Mouse (Mus musculus): ENCODE measurements around the gene Magi2. TPM values are rescaled to one million over a fixed set of nuclear protein-coding genes. Genes with fewer than 3 reads are reported as not detected.
"Not testable (repeated sequence)": the region's sequence is repeated elsewhere in the genome, so short reads cannot be mapped to it uniquely, and the experiment has no call there.

Magi2 gene
- polyA plus RNA-seq, 1 experiment from 2014 or later = 6.1 TPM

- H3K4me3 ChIP-seq (ENCODE audit: low read depth, low read length) = no peak overlapping the region
- H3K27me3 ChIP-seq (ENCODE audit: control insufficient read depth, insufficient read depth, low read length) = no peaks in the 10 kb centered on the region
- 74% methylated on average over 6 of the region's 6 CpGs for WGBS
- H3K4me2 ChIP-seq (ENCODE audit: low read depth) = no peak overlapping the region
- no peak overlapping the region for H3K9ac ChIP-seq (ENCODE audit: low read length)
- H3K4me1 ChIP-seq (ENCODE audit: control insufficient read depth, insufficient read depth, low read length) = no peaks in the 10 kb centered on the region
- H3K9me3 ChIP-seq (ENCODE audit: control insufficient read depth, low read length) = no peaks in the 10 kb centered on the region
- no peak for ATAC-seq (ENCODE audit: insufficient read depth, low FRiP score, low TSS enrichment)
- no peak overlapping the region for H3K27ac ChIP-seq (ENCODE audit: low read depth, low read length)
- no peaks in the 10 kb centered on the region for H3K36me3 ChIP-seq (ENCODE audit: control insufficient read depth, insufficient read depth, low read length)
- DNase-seq (ENCODE audit: low spot score) = no peak
These were observed 1282.8 kb downstream of the Magi2 start for GRCm38 (mm10) chr5:20509606-20510005.

GRCm38 (mm10) chr5:20512377-20513126, 1285.7 kb downstream of the Magi2 start:
- no peak overlapping the region for H3K4me3 ChIP-seq (ENCODE audit: low read depth, low read length)
- H3K4me1 ChIP-seq (ENCODE audit: control insufficient read depth, insufficient read depth, low read length) = no peaks in the 10 kb centered on the region
- H3K4me2 ChIP-seq (ENCODE audit: low read depth) = no peak overlapping the region
- ATAC-seq (ENCODE audit: insufficient read depth, low FRiP score, low TSS enrichment) (peak; percentile 81; the same call in 1 of the 2 replicates), DNase-seq (ENCODE audit: low spot score) (peak; percentile 66)
- no peaks in the 10 kb centered on the region for H3K9me3 ChIP-seq (ENCODE audit: control insufficient read depth, low read length)
- no peaks in the 10 kb centered on the region for H3K36me3 ChIP-seq (ENCODE audit: control insufficient read depth, insufficient read depth, low read length)
- H3K27ac ChIP-seq (ENCODE audit: low read depth, low read length) = no peak overlapping the region
- H3K9ac ChIP-seq (ENCODE audit: low read length) = no peak overlapping the region
- WGBS = 52% methylated on average over 16 of the region's 16 CpGs
- no peaks in the 10 kb centered on the region for H3K27me3 ChIP-seq (ENCODE audit: control insufficient read depth, insufficient read depth, low read length)

GRCm38 (mm10) chr5:20521639-20522038, 1294.8 kb downstream of the Magi2 start:
- DNase-seq (ENCODE audit: low spot score) = no peak
- no peaks in the 10 kb centered on the region for H3K4me1 ChIP-seq (ENCODE audit: control insufficient read depth, insufficient read depth, low read length)
- no peak overlapping the region for H3K9ac ChIP-seq (ENCODE audit: low read length)
- 69% methylated on average over 9 of the region's 9 CpGs for WGBS
- peak; percentile 81 for ATAC-seq (ENCODE audit: insufficient read depth, low FRiP score, low TSS enrichment)
- H3K36me3 ChIP-seq (ENCODE audit: control insufficient read depth, insufficient read depth, low read length) = no peaks in the 10 kb centered on the region
- no peak overlapping the region for H3K4me2 ChIP-seq (ENCODE audit: low read depth)
- H3K27ac ChIP-seq (ENCODE audit: low read depth, low read length) = no peak overlapping the region
- no peaks in the 10 kb centered on the region for H3K27me3 ChIP-seq (ENCODE audit: control insufficient read depth, insufficient read depth, low read length)
- no peak overlapping the region for H3K4me3 ChIP-seq (ENCODE audit: low read depth, low read length)
- H3K9me3 ChIP-seq (ENCODE audit: control insufficient read depth, low read length) = no peaks in the 10 kb centered on the region

GRCm38 (mm10) chr5:20522047-20522446, 1295.2 kb downstream of the Magi2 start:
- H3K9ac ChIP-seq (ENCODE audit: low read length) = no peak overlapping the region
- no peak overlapping the region for H3K4me3 ChIP-seq (ENCODE audit: low read depth, low read length)
- no peak overlapping the region for H3K4me2 ChIP-seq (ENCODE audit: low read depth)
- WGBS = 97% methylated on average over 13 of the region's 13 CpGs
- no peaks in the 10 kb centered on the region for H3K4me1 ChIP-seq (ENCODE audit: control insufficient read depth, insufficient read depth, low read length)
- no peaks in the 10 kb centered on the region for H3K27me3 ChIP-seq (ENCODE audit: control insufficient read depth, insufficient read depth, low read length)
- H3K36me3 ChIP-seq (ENCODE audit: control insufficient read depth, insufficient read depth, low read length) = no peaks in the 10 kb centered on the region
- no peak for ATAC-seq (ENCODE audit: insufficient read depth, low FRiP score, low TSS enrichment)
- no peaks in the 10 kb centered on the region for H3K9me3 ChIP-seq (ENCODE audit: control insufficient read depth, low read length)
- H3K27ac ChIP-seq (ENCODE audit: low read depth, low read length) = no peak overlapping the region
- no peak for DNase-seq (ENCODE audit: low spot score)

- H3K4me2 ChIP-seq (ENCODE audit: low read depth) = no peak overlapping the region
- H3K9me3 ChIP-seq (ENCODE audit: control insufficient read depth, low read length) = no peaks in the 10 kb centered on the region
- no peak overlapping the region for H3K4me3 ChIP-seq (ENCODE audit: low read depth, low read length)
- no peak overlapping the region for H3K9ac ChIP-seq (ENCODE audit: low read length)
- ATAC-seq (ENCODE audit: insufficient read depth, low FRiP score, low TSS enrichment) (no peak), DNase-seq (ENCODE audit: low spot score) (no peak)
- no peaks in the 10 kb centered on the region for H3K27me3 ChIP-seq (ENCODE audit: control insufficient read depth, insufficient read depth, low read length)
- no peaks in the 10 kb centered on the region for H3K4me1 ChIP-seq (ENCODE audit: control insufficient read depth, insufficient read depth, low read length)
- H3K27ac ChIP-seq (ENCODE audit: low read depth, low read length) = no peak overlapping the region
- no peaks in the 10 kb centered on the region for H3K36me3 ChIP-seq (ENCODE audit: control insufficient read depth, insufficient read depth, low read length)
These were observed 1296.9 kb downstream of the Magi2 start for GRCm38 (mm10) chr5:20523776-20524175.

- not testable (repeated sequence) for H3K4me1 ChIP-seq (ENCODE audit: control insufficient read depth, insufficient read depth, low read length); H3K36me3 ChIP-seq (ENCODE audit: control insufficient read depth, insufficient read depth, low read length); H3K9ac ChIP-seq (ENCODE audit: low read length); H3K27me3 ChIP-seq (ENCODE audit: control insufficient read depth, insufficient read depth, low read length); H3K9me3 ChIP-seq (ENCODE audit: control insufficient read depth, low read length); H3K4me2 ChIP-seq (ENCODE audit: low read depth); H3K27ac ChIP-seq (ENCODE audit: low read depth, low read length); DNase-seq (ENCODE audit: low spot score); H3K4me3 ChIP-seq (ENCODE audit: low read depth, low read length); ATAC-seq (ENCODE audit: insufficient read depth, low FRiP score, low TSS enrichment)
- WGBS = 91% methylated on average over 1 of the region's 4 CpGs
These were observed 1299.8 kb downstream of the Magi2 start for GRCm38 (mm10) chr5:20526588-20526987.

GRCm38 (mm10) chr5:20536544-20536943, 1309.7 kb downstream of the Magi2 start:
- H3K9me3 ChIP-seq (ENCODE audit: control insufficient read depth, low read length) = no peaks in the 10 kb centered on the region
- no peaks in the 10 kb centered on the region; the same call in 1 of the 2 replicates for H3K4me1 ChIP-seq (ENCODE audit: control insufficient read depth, insufficient read depth, low read length)
- H3K36me3 ChIP-seq (ENCODE audit: control insufficient read depth, insufficient read depth, low read length) = no peaks in the 10 kb centered on the region
- no peak overlapping the region for H3K27ac ChIP-seq (ENCODE audit: low read depth, low read length)
- H3K4me3 ChIP-seq (ENCODE audit: low read depth, low read length) = no peak overlapping the region
- no peaks in the 10 kb centered on the region for H3K27me3 ChIP-seq (ENCODE audit: control insufficient read depth, insufficient read depth, low read length)
- H3K4me2 ChIP-seq (ENCODE audit: low read depth) = no peak overlapping the region
- no peak overlapping the region for H3K9ac ChIP-seq (ENCODE audit: low read length)
- ATAC-seq (ENCODE audit: insufficient read depth, low FRiP score, low TSS enrichment) (no peak), DNase-seq (ENCODE audit: low spot score) (no peak)
- 37% methylated on average over 3 of the region's 3 CpGs for WGBS

GRCm38 (mm10) chr5:20537369-20538022, 1310.7 kb downstream of the Magi2 start:
- no peak overlapping the region for H3K27ac ChIP-seq (ENCODE audit: low read depth, low read length)
- H3K27me3 ChIP-seq (ENCODE audit: control insufficient read depth, insufficient read depth, low read length) = no peaks in the 10 kb centered on the region
- H3K36me3 ChIP-seq (ENCODE audit: control insufficient read depth, insufficient read depth, low read length) = no peaks in the 10 kb centered on the region
- DNase-seq (ENCODE audit: low spot score) = no peak
- H3K9me3 ChIP-seq (ENCODE audit: control insufficient read depth, low read length) = no peaks in the 10 kb centered on the region
- no peak for ATAC-seq (ENCODE audit: insufficient read depth, low FRiP score, low TSS enrichment)
- H3K9ac ChIP-seq (ENCODE audit: low read length) = no peak overlapping the region
- no peaks in the 10 kb centered on the region; the same call in 1 of the 2 replicates for H3K4me1 ChIP-seq (ENCODE audit: control insufficient read depth, insufficient read depth, low read length)
- H3K4me2 ChIP-seq (ENCODE audit: low read depth) = no peak overlapping the region
- no peak overlapping the region for H3K4me3 ChIP-seq (ENCODE audit: low read depth, low read length)
- WGBS = 71% methylated on average over 8 of the region's 8 CpGs

- 54% methylated on average over 5 of the region's 5 CpGs for WGBS
- Histone ChIP-seq H3K27me3 (ENCODE audit: control insufficient read depth, insufficient read depth, low read length) (no peaks in the 10 kb centered on the region), H3K27ac (ENCODE audit: low read depth, low read length) (no peak overlapping the region), H3K4me1 (ENCODE audit: control insufficient read depth, insufficient read depth, low read length) (no peaks in the 10 kb centered on the region), H3K9me3 (ENCODE audit: control insufficient read depth, low read length) (no peaks in the 10 kb centered on the region), H3K9ac (ENCODE audit: low read length) (no peak overlapping the region), H3K4me2 (ENCODE audit: low read depth) (no peak overlapping the region), H3K36me3 (ENCODE audit: control insufficient read depth, insufficient read depth, low read length) (no peaks in the 10 kb centered on the region), H3K4me3 (ENCODE audit: low read depth, low read length) (no peak overlapping the region)
- DNase-seq (ENCODE audit: low spot score) (peak; percentile 20), ATAC-seq (ENCODE audit: insufficient read depth, low FRiP score, low TSS enrichment) (no peak)
These were observed 1317.5 kb downstream of the Magi2 start for GRCm38 (mm10) chr5:20544374-20544773.
